Mouse (Mus musculus): ENCODE results near the gene Gjc1.
A peak's percentile ranks its signal among the peaks of the same experiment; 100 is the strongest.

The Gjc1 gene

DNA sequence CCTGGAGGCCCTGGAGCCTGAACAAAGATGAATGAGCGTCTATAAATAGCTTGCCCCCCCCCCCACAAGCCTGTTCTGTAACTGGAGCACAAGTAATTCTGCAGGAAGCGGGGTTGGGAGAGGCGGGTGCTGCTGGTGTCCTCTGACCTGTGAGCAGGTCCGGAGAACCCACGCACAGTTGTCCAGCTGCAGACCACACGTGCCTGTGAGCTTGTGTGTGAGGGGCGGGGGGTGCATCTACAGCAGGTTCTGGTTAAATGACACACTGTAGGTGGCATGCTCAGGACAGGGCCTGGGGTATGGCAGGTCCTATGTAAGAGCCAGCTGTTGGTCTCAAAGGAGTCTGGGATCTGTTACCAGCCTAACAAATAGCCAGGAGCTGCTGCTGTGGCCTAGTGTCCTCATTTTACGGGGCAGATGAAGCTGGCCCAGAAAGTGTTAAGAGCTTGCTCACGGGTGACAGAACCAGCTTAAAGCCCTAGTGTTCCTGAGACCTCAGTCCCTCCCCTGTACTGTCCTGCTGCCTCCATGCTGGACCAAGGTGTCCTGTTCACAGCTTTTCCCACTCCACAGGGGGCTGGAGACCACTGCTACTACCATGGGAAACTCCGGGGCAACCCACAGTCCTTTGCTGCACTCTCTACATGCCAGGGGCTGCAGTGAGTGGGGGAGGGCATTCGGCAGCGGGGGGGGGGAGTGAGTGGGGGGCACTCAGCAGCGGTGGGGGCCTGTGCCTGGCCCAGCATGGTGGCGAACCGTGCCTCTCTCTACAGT lies 48.7 kb downstream of the Gjc1 start:
- peak; percentile 96 for DNase-seq

DNA sequence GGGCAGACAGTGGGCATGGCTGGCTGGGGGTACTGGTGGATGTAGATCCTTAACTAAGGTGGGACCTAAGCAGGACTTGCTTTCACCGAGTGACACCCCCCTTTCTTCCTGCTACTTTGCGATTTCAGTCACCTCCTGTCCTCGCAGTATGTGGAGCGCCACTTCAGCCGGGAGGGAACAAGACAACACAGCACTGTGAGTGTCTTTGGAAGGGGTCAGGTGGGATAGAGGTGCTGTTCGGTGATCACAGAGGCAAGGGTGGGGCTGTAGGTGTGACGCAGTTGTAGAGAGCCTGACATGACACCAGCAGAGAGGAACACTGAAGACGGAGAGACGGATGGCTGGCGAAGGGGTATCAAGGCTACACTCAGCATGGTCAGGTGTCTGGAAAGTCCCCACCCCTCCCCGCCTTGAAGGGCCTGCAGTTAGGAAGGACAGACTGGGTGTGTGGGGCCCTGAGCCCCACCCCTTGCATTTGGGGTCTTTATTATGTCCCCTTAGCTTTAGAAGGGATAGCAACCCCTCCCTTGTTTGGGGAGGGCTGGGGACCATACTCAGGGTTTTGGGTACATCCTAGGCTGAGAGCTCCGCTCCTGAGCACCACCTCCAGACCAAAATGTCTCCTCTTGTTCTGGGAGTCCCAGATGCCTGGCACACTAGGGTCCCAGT lies 49.4 kb downstream of the Gjc1 start:
- no peak for DNase-seq

DNA sequence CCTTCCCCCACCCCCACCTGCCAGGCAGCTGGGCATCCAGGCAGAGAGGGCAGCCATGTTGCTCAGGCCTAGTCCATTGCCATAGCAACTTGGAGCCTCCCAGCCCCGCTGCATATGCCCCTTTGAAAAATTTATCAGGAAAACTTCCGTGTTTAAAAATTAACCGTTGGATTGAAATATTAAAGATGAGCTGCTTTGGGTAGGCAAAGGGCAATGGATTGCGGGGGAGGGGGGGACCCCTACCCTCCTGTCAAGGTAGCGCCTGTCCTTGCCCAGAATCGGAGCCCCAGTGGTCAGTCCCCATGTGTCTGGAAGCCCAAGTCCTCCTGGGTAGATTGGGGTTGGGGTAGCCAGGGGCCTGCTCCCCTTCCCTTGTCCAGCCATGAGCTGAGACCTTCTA lies 50.4 kb downstream of the Gjc1 start:
- peak; percentile 64 for DNase-seq

DNA sequence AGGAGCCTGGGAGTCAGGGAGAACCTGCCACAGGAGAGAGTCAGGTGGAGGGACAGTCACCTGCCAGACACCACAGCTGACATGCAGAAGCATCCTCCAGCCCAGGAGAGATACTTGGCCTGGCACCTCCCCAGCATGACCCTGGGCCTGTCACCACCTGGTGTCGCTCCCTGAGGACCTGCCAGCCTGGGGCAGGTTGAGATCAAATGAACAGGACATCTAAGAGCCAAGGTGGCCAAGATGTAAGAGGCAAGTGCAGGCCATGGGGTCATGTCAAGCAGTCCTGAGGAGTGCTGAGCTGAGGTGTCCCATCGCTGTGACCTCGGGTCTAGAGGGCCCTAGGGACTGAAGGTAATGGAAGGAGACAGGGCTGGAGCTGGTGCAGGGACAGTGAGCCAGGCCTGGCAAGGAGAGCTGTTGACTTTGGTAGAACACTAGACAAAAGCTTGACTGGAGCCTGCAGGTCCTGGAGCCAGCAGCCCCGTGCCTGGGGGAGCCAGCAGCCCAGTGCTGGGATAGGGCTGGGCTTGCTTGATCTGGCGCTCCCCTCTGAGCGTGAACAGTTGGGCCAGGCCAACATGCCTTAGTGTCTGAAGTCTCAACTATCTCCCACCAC lies 52.3 kb downstream of the Gjc1 start:
- no peak for DNase-seq

DNA sequence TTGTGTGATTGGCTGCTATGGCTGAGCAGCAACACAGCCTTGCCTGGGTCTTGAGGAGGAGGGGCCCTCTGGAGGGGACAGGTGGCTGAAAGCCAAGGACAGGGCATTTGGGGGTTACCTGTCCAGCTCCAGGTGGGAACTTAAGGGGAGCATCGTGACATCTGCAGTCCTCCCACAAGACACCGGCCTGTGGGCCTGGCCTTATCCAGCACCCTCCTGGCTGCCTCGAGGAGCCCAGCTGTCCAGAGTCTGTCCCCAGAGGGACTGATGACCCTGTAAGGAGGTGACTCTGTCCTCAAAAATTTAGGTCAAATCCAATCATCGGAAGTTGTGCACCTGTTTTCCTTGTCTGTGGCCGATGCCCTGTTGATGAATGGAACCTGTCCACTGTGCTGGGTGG lies 54.1 kb downstream of the Gjc1 start:
- no peak for DNase-seq

DNA sequence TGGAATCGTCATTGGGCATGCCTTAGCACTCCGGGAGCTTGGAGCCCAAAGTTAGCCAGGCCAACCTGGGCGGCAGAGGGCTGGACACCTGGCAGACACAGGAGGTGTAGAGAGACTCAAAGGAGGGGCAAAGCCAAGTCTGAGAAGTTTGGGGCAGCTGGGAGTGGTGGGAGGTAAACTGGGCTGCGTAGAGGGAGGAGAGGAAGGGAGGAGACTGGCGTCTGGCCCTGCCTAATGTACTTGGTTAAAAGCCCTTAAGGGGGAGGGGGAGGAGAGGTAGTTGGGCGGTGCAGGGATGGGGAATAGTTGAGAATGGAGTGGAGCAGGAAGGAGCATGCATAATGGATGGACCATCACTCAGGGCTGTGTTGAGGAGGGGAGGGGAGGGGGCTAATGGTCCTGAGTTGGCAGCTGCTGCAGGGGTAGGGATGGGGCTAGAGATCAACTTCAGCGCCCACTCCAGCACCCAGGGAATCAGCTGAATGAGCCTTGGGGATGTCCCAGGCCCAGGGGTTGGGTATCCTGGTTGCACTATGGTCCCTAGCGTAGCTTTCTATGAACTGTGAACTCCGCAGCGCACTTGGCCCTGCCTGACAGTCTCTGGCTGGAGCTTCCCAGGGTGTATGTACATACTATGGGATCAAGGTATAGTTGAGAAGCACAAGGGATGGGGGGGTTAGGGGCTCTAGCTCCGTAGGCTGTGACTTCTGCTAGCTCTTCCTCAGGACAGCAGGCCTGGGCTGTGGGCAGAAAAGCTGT lies 56.3 kb downstream of the Gjc1 start:
- DNase-seq: peak; percentile 61

DNA sequence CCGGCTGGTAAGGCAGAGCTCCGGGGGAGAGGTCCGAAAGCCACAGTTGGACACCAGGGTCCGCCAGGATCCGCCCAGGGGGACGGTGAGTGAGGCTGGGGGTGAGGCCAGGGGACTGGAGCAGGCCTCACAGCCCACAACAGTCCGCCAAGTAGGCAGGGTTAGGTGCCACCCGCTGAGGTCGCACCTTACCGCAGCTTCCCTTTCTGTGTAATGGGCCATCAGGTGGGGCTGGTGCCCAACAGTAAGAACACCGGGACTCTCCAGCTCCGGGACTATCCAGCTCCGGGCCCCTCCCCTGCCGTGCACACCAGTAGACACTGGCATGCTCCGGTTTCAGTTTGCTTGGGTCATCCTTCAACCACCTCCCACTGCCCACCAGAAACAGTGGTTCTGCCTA lies 57.3 kb downstream of the Gjc1 start:
- DNase-seq: no peak

DNA sequence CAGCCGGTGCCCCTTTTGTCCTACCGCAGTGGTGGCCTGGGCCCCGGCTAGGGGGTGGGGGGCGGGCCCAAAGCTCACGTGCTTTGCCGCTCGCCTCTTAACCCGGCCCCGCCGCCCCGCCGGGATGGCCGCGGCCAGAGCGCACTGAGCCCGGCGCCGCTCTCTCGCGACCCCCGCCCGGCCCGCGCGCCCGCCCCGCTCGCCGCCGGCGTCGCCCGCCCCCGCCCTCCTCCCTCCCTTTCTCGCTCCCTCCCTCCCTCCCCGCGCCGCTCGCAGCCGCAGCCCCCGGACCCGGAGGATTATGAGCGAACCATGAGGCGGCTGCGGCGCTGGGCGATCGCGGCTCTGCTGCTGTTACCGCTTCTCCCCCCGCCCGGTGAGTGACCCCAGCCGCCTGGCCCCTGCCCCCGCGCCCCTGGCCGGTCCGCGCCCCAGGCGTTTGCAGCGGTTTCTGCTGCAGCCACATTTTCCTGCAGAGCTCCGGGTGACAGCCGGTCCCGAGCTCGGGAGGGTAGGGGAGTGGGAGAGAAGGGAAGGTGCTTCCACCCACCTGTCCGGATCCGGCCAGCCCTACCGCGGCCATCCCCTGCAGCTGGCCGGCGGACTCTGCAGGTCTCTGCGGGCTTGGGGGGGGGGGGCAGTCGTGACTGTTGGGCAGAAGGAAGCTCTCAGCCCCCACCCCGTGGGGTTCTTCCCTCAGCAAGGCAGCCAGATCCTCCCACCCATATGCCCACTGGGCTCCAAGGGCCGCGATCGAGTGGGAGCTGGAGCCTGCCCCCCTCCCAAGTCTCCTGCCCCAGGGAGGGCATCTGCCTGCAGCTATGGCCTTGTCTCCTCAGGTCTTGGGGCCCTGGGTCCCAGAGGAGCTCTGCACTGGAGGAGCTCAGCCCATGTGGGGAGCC lies 57.9 kb downstream of the Gjc1 start, which contains the start of gene Adam11:
Gene Adam11, plus strand, starts transcription at position 131 of the 902 bp plus-strand sequence.
- DNase-seq: peak; percentile 79

DNA sequence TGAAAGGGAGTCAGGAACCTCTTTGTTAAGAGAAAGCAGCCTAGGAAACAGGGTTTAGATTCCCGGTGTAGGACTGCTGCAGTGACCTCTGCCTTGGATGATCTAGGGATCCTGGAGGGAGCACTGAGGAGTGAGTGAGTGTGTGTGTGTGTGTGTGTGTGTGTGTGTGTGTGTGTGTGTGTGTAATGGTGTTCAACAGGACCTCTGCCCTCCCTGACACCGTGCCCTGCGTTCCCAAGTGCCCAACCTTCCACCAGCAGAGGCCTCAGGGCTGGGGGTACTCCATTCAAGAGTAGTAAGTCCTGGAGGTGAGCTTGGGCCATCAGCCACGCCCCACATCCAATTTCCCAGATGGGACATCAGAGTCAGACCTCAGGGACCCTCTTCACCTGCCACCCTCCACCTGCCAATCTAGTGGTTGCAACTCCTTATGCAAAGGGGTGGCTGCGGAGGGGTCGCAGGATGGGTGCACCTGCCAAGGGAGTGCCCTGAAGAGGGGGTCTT lies 58.6 kb downstream of the Gjc1 start:
- no peak for DNase-seq

DNA sequence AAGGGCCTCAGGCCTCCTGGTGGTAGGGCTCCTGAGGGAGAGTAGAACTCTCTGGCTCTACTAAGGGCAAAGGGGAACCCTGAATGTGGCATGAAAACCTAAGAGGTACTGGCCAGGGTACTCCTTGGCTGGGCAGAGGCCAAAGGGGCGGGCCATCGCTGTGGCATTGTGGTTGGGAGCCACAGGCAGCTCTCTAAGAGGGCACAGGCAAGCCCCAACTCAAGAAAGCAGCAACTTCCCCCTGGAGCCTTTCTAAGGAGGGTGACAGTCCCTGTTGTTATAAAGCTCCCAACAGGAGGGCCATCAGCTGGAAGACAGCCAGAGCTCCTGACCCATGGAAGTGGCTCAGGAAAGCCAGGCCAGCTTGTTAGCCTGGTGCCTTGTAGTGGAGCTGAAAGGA lies 60.5 kb downstream of the Gjc1 start:
- DNase-seq: no peak

DNA sequence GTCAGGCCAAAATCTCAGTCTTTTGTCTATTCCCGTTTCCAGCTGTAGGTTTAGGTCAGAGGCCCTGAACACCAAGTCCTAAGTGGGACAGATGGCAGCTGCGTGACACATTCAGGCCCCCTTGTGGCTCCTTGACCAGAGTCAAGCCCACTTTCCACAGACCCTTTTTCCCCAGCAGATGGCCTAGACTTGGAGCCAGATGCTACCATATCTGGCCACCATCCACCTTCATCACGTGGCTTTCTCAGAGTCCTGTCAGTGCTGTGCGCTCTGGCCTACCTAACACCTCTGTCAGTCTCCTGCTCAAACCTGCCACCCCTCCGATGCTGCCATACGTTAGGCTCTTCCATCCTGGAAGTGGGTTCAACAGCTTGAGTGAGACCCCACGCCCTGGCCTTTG lies 64.1 kb downstream of the Gjc1 start:
- DNase-seq: peak; percentile 58

DNA sequence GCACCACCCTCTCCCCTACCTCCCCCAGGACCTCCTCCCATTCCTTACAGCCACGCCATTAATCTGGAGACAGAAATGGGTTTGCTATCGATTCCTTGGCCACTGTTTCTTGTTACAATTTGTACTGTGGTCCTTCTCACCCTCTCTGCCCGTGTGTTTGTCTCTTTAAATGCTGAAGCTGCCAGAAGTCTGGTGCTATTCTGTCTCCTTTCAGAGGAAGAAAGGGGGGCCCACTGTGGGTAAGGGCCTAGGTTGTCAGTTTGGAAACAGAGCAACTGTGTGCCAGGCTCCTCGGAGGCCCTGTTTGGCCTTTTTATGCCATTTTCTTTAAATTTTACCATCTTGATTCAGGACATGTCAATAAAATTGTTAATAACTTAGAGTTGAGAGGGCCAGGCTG lies 65.1 kb downstream of the Gjc1 start:
- DNase-seq: peak; percentile 59

DNA sequence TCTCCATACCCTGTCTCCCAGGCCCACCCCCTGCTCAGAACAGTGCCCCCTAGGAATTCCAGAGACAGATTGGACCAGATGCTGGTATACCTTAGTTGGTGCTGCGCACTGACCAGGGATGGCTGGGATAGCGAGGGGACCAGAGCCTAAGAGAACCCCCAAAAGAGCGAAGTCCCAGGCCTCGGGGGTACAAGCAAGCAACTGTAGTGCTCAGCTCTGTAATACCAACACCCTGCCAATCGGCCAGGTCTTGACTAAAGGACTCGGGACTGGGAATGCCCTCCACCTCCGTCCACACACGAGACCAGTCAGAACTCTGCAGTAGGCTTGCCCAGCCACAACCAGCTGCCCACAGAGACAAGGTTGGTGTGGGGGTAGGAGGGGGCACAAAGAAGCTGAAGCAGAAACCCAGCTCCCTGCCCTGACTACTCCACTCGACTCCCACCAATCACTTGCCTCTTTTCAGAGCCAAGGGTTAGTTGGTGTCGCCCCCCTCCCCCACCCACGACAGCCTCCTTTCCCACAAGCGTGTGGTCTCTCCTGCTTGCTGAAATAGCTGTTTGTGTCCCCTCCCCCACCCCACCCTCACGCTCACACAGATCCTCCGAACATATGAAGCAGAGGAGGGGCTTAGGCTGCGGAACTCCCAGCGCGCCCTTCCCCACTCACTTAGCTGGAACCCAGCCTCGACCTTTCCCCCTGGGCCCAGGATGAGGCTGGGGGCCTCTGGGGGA lies 65.7 kb downstream of the Gjc1 start:
- DNase-seq: peak; percentile 85

DNA sequence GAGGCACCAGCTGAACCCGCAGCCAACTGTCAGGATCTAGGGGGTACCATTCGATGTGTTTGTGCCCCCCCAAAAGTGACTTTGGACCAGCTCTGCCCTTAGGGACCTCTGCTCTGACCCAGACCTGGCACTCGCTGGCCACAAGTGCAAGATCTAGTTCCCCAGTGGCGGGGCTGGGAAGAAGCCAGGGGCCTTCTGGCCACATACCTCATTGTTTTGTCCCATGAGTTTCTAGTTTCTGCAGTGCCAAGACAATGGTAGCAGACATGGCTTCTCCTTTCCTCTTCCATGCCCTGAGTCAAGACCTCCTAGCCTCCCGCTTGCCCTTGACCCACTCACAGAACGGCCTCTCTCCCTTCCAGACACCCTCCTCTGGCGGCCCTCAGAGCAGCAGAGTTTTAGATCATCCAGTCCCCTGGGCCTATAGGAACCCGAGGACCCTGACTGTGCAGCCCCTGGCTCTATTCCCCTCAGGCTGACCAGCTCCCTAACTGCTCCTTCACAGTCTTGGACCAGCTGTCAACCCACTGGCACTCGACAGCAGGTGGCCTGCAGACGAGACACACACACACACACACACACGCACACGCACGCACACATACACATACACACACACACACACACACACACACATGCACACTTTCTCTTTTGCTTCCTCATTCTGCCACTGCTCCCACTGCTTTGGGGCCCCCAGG lies 66.5 kb downstream of the Gjc1 start:
- DNase-seq: peak; percentile 74

DNA sequence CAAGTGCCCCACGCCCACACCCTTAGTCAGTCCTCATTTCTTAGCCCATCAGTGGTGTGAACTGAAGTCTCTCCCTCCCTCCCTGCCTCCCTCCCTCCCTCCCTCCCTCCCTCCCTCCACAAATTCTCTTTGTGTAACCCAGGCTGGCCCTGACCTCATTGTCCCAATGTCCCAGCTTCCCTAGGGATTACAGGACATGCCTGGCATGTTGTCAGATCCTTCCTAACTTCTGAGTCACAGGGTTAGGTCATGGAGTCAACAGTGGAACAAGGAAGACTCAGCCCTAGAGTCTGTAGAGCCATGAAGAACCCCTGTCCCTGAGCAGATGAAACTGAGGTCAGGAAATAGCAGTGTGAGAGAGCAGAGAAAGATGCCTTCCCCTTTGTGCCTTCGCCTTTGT lies 69.8 kb downstream of the Gjc1 start:
- peak; percentile 63 for DNase-seq

Data from retina, postnatal 1 day (tissue).